Mouse (Mus musculus): ENCODE measurements around the gene Adh6a. TPM values are rescaled to one million over a fixed set of nuclear protein-coding genes. Genes with fewer than 3 reads are reported as not detected.
A peak's percentile ranks its signal among the peaks of the same experiment; 100 is the strongest.

Gene Adh6a
- polyA plus RNA-seq (2017; shearing (Covaris generic)): not detected

- ATAC-seq: no peak
Observed at GRCm38 (mm10) chr3:138312965-138313364, at the start of gene Adh6a. Adh6a (plus strand) TSS chr3:138313286.

- peak; percentile 68 for ATAC-seq
Observed at GRCm38 (mm10) chr3:138264648-138265047, 48.4 kb upstream of the Adh6a start.

- ATAC-seq: no peak
Observed at GRCm38 (mm10) chr3:138270507-138270906, 42.6 kb upstream of the Adh6a start.

DNA sequence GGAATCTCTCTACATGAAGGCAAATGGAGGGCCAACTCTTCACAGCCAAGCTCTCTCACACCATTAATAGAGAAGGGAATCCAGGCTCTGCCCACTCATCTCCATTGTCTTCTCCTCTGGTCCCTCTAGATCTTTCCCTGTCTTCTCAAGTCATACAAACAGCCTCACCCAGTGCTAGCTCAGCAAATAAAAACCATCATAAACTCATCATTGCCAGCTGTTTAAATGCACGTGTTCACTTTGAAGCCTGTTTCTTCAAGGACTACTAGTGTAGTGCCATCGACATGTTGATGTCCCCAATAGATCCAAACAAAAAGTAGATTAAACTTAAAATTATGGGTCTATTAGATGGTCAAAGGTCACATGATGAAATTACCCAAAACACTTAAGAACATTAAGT is 41.8 kb upstream of the Adh6a start:
- ATAC-seq: no peak

DNA sequence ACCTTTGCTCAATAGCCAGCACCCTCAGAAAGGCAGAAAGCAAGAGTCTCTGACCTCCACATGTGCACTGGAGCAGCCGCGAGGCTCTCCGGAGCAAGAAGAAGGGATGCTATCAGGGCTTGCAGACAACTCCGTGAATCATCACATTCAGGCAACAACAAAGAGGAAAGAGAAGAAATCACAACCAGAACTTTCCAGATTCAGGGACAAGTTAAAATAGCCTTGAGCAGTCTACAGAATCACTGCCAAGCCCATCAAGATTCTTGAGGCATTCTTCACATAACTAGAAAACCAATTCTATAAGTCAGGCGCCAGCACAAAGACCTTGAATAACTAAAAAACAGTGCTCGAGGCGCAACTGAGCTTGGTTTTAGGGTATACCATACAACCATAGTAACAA is 40.0 kb upstream of the Adh6a start:
- no peak for ATAC-seq

DNA sequence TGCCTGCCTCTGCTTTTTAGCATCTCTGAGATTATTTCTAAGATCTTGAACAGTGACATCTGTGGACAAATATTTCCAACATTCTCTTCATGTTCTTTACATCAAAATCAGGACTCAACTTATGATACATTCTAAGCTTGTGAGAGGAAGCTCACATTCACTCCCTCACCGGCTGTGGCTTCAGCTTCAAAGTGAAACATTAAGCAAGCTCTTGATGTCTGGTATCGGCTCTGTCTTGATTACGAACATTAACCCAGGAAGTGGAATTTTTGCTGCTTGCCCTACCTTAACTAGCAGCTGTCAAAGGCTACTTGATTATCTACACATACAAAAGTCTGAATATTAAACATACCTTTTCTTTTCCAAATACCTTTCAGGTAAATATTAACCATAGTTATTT is 38.0 kb upstream of the Adh6a start:
- ATAC-seq: peak; percentile 87

DNA sequence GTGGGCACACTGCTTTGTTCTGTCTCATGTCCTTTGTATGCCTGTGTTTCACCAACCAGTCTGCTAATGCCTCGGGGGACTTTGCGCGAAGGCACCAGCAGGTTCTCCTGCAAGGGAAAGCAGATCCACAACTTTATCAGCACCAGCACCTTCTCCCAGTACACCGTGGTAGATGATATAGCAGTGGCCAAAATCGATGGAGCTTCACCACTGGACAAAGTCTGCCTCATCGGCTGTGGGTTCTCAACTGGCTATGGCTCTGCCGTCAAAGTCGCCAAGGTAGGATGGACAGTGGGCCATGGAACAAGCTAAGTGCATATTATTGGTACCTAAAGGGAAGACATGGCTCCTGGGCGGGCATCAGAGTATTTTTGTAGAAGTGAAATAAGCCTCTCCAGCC is 30.5 kb upstream of the Adh6a start:
- no peak for ATAC-seq

DNA sequence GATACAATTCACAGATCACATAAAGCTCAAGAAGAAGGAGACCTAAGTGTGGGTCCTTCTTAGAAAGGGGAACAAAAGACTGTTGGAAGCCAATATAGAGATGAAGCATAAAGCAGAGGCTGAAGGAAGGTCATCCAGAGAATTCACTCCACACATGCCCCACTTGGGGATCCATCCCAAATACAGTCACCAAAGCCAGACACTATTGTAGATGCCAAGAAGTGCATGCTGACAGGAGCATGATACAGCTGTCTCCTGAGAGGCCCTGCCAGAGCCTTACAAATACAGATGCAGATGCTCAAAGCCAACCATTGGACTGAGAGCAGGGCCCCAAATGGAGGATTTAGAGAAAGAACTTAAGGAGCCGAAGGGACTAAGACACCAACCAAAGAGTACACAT is 29.3 kb upstream of the Adh6a start:
- ATAC-seq: no peak

- no peak for ATAC-seq
Observed at GRCm38 (mm10) chr3:138285986-138286385, 27.1 kb upstream of the Adh6a start.

DNA sequence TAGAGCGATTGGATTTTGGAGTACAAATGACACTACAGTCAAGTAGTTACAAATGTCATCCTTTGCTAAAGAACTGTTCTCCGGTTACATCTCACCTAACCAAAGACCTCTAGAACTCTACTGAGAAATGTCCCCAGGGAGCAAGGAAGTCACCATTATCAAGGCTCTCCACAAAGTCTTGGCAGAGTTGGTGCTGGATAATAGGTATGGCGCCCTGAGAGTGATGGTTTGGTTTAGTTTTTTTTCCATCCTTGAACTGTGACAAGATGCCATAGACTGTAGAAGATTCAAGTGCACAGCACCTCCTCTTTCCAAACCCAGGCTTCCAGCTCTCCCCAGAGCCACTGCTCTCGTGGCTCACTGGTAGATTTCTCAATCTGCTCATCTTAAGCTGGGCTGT is 25.4 kb upstream of the Adh6a start:
- ATAC-seq: no peak

- ATAC-seq: no peak
Observed at GRCm38 (mm10) chr3:138290672-138291071, 22.4 kb upstream of the Adh6a start.

DNA sequence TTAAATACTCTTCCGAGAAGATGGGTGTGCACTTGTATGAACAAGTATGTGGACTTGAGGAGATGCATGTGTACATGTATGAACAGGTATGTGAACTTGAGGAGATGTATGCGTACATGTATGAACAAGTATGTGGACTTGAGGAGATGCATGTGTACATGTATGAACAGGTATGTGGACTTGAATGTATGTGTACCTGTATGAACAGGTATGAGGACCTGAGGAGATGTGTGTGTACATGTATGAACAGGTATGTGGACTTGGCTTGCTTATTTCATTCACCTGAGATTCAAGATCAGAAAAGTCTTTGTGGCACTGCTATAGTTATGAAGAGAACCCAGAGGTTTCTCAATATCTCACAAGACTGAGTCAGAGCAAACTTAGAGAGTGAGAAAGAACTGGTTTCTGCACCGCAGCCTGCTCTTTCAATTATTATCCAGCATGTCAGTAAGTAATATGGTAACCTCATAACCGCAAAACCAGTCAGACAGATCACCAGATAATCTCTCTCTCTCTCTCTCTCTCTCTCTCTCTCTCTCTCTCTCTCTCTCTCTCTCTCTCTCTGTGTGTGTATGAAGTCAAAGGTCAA is 21.5 kb upstream of the Adh6a start:
- no peak for ATAC-seq

GRCm38 (mm10) chr3:138293298-138293895 is 19.7 kb upstream of the Adh6a start:
- ATAC-seq: no peak

- no peak for ATAC-seq
Observed at GRCm38 (mm10) chr3:138300130-138300529, 13.0 kb upstream of the Adh6a start.

- no peak for ATAC-seq
Observed at GRCm38 (mm10) chr3:138302676-138303075, 10.4 kb upstream of the Adh6a start.

GRCm38 (mm10) chr3:138303771-138304488 is 9.2 kb upstream of the Adh6a start:
- no peak for ATAC-seq

- no peak for ATAC-seq
Observed at GRCm38 (mm10) chr3:138304489-138304871, 8.6 kb upstream of the Adh6a start.

GRCm38 (mm10) chr3:138305486-138306289 is 7.4 kb upstream of the Adh6a start:
- no peak for ATAC-seq

- ATAC-seq: no peak
Observed at GRCm38 (mm10) chr3:138306290-138306683, 6.8 kb upstream of the Adh6a start.

DNA sequence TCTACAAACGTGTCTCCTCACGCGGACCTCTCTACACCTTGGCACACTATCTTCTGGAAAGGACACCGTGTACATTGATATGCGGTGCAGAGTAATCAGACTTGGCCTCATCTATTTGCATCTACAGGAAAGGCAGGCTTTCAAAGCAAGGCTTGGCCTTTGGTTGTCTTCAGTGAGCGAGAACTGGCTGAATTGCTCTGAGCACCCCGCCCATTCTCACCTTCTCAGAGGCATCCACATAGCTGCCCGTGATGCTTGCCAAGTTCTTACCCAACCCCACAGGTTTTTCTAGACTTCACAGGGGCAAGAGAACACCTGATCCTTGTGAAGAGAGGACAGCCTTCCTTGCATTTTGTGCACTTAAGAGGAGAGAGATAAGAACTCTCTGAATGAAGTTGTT is 3.2 kb upstream of the Adh6a start:
- no peak for ATAC-seq

DNA sequence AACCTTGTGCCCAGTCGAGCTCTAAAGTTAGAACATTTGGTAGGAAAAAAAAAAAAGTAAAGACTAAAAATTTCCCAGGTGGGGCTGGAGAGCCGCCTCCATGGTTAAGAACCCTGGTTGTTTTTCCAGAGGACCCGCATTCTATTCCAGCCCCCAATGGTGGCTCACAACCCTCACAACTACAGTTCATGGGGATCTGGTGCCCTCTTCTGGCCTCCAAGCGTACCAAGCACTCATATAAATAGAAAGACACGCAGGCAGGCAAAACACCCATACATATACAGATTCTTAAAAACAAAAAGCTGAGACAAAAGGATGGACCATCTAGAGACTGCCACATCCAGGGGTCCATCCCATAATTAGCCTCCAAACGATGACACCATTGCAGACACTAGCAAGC is 2.1 kb upstream of the Adh6a start:
- ATAC-seq: no peak

DNA sequence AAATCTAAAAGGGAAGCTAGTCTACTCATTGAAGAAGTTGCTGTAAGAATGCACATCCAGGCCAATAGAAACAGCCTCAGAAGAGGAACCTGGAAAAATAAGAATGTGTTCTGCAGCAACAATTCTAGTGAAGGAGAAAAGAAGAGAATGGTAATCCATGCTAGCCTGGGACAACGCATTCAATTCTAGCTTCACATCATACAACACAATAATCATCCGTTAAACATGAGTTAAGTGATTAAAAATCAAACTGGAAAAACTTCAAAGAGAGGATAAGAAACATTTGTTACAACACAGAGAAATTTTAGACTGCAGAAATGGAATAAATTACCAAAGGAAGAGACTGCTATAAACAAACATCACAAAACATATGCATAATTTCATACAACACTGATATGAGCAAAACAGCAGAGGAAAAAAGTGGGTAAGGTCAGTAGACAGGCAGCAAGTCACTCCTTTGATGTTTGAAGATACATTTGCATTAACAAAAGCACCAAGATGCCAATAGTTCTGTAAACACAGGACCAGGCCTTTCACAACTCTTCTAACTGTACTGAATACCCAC is 3.9 kb downstream of the Adh6a start:
- ATAC-seq: no peak

- no peak for ATAC-seq
Observed at GRCm38 (mm10) chr3:138325001-138325400, 11.9 kb downstream of the Adh6a start.

All from CD4-positive, CD25-positive, alpha-beta regulatory T cell, adult 4 months (primary cell).